Mouse (Mus musculus): ENCODE data around the gene Rad50.

Rad50 gene

DNA sequence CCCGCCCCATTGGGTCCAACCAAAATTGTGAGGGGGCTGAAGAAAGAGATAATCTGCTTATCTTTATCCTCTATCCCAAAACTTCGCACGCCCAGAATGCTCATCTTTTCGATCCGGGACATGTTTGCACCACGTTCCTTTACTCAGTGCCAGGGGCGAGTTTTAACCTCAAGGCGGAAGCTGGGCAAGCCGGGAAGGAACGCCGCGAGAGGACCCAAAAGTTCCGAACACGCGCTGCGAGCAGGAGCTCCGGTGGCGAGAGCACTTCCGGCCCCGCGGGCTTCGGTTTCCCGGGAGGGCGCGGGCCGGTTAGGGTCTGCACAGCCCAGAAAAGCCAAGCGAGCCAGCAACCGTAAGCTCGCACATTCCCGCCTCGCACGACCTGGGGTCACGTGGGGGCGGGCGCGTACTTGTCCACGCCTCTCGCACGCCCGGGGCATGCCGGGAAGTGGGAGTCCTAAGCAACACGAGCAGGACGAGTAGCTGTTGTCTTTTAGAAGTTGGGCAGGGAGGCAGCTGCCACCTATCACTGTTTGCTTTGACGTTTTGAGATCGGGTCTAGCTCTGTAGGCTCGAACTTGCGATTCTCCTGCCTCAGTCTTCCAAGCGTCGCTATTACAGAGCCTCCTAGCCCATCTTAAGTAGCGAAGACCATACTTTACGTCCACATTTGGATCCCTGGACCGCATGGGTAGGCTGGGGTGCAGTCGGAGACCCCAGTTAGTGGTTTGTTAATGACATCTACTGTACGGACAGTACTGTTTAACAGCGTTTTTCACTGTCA is at the start of gene Rad50:
Gene Rad50, minus strand, starts transcription at position 386 of the 784 bp plus-strand sequence.
- DNase-seq = peak; percentile 95

GRCm38 (mm10) chr11:53755011-53755595 is 48.0 kb upstream of the Rad50 start:
- DNase-seq = no peak

DNA sequence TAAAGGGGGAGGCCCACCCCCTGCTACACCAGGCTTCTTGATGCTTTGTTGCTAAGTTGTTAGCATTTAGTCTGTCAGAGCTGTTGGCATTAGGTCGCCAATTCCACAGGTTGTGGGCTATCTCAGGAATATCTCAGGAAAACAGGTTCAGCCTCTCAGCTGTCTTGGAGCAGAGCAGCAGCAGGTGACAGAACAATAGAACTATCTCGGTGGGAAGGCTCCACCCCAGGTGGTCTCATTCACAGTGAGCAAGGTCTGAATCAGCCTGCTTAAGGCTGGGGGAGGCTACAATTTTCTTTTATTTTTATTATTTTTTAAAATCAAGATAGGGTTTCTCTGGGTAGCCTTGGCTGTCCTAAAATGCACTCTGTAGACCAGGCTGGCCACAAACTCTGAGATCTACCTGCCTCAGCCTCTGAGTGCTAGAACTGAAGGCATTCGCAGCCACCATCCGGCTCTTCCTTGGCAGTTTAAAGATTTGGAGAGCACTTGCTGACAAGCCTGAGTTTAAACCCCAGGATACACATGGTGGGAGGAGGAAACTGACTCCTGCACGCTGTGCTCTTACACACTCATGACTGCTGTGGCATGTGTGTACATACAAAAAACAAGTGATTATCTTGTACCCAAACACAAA is 42.7 kb upstream of the Rad50 start:
- DNase-seq = no peak

DNA sequence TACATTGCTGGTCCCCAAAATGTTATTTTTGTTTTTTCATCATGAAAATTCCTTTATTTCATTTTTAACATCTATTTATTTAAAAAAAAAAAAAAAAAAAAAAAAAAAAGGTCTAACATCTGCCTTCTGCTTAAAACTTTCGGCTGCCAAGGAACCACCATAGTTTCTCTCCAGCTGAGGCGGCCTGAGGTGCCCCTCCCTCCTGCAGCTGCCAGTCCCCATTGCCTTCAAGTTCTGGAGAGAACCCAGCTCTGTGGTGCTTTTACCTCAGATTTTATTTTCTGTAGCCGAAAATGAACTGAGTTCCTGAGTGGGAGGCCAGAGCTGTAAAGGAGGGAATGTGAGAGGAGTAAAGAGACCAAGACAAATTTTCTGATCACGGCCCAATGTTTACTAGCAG is 42.2 kb upstream of the Rad50 start:
- no peak for DNase-seq

DNA sequence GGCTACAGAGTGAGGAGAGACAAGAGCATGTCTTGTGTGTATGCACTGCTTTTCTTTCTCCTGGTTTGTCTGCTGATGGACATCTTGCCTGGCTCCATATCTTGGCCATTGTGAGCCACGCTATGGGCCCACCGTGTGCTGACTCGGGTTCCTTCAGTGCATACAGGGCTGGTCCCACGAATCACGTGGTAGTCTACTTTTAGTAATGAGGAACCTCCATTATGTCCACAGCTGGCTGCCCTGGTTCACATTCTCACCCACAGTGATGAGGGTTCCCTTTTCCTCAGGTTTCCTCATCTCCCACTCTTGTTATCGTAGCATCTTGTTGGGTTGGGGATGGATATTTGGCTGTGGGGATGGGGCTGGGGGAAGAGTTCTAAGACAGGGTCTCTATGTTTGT is 41.5 kb upstream of the Rad50 start:
- no peak for DNase-seq

DNA sequence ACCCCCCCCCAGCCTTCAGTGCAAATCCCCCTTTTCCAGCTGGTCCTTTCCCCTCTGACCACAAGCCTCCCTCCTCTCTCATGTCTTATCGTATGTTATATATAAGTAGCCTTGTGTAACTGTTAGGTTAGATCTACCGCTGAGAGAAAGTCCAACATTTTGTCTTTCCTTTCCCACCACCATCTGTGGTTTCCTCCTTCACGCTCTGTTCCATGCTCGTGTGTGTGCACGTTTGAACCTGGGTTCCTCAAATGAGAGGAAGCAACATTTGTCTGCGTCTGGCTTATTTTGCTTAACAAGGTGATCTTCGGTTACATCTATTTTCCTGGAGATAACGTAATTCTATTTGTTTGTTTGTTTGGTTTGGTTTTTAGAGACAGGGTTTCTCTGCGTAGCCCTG is 40.9 kb upstream of the Rad50 start:
- DNase-seq = no peak

- DNase-seq = no peak
Measured at GRCm38 (mm10) chr11:53745260-53745659, 38.1 kb upstream of the Rad50 start.

- DNase-seq = no peak
Measured at GRCm38 (mm10) chr11:53742353-53742752, 35.2 kb upstream of the Rad50 start.

- peak; percentile 44 for DNase-seq
Measured at GRCm38 (mm10) chr11:53737573-53737946, 30.4 kb upstream of the Rad50 start.

DNA sequence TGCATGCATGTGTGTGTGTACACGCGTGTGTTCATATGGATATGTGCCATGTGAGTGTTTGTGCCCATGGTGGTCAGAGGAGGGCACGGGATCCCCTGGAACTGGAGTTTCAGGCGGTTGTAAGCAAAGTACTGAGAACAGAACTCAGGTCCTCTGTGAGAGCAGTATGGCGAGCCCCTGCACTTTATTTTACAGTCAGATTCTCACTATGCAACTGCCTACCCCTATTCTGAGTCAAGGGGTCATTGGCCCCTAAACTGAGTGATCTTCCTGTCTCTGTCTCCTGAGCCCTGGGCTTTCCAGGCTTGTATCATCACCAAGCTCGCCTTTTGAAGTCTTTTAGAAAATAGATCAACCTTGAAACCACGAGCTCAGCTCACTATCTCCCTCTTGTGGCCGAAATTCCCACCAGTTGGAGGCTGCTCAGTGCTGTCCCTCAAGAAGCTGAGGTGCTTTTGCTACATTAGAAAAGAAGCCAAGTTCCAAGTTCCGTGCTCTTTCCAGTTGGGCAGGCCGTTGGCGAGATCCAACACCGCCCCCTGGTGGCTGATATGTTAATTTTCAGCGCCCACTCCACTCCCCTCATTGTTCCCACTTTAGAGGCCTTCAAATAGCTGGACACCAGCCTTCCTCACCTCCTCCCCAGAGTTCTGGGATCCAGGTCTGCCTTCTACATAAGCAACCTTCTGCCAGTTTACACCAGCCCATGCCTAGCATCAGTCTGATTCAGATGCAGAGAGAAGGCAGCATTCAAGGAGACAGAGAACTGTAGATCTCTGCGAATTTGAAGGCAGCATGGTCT is 29.9 kb upstream of the Rad50 start:
- peak; percentile 82 for DNase-seq

DNA sequence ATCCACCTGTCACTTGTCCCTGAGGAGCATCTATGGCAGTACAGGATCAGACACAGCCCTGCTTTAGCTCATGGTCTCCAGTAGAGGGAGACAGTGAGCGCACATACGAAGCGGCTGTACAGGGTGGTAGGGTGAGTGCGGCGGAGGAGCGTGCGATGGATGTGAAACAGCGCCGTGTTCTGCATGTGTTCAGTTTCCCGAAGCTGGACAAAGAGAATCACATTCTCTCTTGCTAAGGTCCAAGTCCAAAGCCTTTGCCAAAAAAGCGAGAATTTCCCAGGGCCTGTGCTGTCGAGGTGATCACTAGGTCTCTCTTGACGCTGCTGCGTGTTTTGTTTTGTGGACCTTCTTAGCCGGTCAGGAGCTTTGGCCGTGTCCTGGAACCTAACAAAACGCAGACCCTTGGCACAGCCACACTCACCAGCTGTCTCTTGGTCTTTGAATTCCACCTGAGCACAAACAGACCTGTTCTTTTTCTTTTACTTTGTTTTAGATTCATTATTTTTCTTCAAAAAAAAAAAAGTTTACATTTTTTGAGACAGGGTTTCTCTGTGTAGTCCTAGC is 28.6 kb upstream of the Rad50 start:
- DNase-seq = peak; percentile 86

DNA sequence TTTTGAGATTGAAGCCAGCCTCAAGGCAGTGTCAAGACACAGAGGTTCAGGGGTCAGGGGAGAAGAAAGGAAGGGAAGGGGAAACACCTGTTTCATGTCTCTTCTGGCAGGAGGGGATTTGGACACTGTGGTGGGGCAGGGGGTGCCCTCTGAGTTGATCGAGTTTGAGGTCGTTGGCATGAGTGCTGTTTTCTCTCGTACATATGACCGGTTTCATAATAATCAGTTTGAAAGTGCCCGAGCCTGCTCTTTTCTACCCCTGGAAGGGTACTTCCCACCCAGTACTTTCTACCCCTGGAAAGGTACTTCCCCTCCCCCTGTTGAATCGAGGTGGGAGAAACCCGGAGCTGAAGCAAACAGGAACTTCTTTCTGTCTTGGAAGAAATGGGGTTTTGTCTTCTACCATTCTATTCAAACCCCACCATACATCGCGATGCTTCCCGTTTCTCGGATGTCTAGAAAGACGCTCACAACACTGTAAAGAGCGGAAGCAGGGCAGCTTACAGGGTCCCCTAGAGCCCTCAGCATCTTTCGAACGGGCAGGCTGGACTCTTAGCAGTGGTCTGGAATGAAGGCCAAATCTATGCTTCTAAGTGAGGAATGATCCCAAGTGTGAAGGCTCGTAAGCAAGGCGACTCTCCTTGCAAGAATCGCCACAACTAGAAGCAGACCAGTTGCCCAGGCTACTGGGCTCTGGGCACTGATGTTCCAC is 28.0 kb upstream of the Rad50 start:
- no peak for DNase-seq

- no peak for DNase-seq
Measured at GRCm38 (mm10) chr11:53734431-53734830, 27.3 kb upstream of the Rad50 start.

DNA sequence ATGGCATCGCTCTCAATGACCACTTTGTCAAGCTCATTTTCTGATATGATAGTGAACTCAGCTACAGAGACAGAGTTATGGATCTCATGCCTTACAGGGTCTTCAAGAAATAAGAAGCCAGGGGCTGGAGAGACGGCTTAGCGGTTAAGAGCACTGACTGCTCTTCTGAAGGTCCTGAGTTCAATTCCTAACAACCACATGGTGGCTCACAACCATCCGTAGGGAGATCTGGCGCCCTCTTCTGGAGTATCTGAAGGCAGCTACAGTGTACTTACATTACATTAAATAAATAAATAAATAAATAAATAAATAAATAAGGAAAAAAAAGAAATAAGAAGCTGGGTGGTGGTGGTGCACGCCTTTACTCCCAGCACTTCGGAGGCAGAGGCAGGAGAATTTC is 26.7 kb upstream of the Rad50 start:
- no peak for DNase-seq

- no peak for DNase-seq
Measured at GRCm38 (mm10) chr11:53732244-53732643, 25.1 kb upstream of the Rad50 start.

- no peak for DNase-seq
Measured at GRCm38 (mm10) chr11:53731457-53731856, 24.3 kb upstream of the Rad50 start.

DNA sequence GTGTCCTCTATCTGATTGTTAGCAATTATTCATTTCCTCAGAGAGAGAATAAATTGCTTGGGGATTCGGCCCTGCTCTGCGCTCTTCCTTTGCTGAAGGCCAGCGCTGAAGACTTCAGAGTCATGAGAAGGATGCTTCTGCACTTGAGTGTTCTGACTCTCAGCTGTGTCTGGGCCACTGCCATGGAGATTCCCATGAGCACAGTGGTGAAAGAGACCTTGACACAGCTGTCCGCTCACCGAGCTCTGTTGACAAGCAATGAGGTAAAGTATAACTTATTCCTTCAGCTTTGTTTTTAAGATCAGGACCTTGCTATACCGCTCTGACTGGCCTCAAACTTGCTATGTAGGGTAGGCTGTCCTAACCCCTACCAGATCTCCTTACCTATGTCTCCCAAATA is 13.6 kb upstream of the Rad50 start, which contains the start of gene Il5:
Gene Il5, plus strand, starts transcription at position 80 of the 400 bp plus-strand sequence.
- no peak for DNase-seq

GRCm38 (mm10) chr11:53719701-53720100 is 12.6 kb upstream of the Rad50 start:
- DNase-seq = no peak

- DNase-seq = no peak
Measured at GRCm38 (mm10) chr11:53707718-53708009, 545 bp upstream of the Rad50 start.

DNA sequence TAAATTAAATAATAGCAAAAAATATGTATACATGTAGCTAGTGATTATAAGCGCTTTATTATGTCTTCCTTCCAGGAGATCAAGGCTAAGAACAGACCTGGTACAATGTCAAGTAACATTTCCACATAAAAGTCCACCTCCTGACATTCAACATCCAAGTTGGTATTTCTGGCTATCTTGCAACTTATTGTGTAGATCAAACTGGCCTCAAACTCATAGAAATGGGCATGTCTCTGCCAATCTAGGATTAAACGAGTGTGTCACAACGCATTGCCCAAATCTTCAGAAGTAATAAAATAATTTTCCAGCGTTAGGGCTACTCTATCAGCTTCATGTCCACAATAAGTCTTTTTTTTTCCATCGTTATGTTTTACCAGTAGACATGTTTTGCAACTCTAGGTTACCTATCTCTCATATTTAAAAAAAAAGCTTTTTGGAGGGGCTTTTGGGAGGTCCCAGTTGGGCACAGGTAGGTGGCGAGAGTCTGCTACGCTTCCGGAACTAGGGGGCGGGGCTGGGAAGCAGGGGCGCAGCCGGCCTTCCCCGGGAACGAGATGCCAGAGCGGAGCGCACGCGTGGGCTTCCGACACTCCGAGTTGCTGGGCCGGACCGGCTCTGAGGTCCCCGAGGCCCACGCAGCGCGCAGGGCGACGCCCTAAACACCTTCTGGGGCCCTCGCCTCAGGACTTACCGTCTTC is 734 bp downstream of the Rad50 start:
- peak; percentile 78 for DNase-seq

- DNase-seq = no peak
Measured at GRCm38 (mm10) chr11:53699351-53699750, 7.8 kb downstream of the Rad50 start.

DNA sequence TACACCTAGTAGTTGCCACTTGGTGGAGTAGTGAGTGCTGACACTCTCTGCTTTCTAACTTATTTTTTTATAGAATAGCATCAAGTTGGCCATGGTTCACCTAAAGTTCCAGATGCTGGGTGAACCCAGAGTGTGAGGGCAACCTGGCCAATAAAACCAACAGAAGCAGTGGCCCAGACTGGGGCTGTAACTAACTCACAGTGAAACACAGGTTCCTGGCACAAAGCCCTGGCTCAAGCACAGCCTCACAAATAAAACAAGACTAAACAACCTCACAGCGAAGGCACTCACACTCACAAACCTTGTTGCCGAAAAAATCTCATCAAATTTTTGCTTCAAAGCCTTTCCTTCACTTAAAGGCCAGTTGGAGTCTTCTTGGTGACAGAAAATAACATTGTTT is 8.6 kb downstream of the Rad50 start:
- DNase-seq = no peak

Measured in embryo, embryonic 11 days (tissue).